Mouse (Mus musculus) ovary, postnatal 14 days (tissue): ENCODE data around the gene Emid1.
"Not testable (repeated sequence)": the region's sequence is repeated elsewhere in the genome, so short reads cannot be mapped to it uniquely, and the experiment has no call there.

ENCODE experiments used
- DNase-seq: peaks from one replicate; pipeline ENCODE4 v3.0.0; 2022; ENCODE audit warnings: low spot score

Gene Emid1

DNA sequence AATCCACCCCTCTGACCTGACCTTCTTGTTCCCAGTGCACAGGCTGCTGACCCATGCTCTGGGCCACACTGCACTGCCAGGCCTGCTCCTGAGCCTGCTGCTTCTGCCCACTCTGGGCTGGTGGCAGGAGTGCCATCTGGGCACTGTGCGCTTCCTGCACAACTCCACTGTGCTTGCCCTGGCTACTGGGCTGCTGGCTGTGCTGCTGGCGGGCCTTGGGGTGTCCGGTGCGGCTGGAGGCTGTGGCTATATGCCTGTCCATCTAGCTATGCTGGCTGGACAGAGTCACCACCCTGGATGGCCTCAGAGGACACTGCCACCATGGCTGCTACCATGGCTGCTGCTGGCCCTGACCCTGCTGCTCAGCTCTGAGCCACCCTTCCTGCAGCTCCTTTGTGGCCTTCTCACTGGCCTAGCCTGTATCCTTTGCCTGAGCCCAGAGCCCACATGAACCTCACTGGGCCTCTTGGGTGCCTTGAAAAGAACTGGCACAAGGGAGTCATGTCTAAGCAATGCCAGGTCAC is 48.0 kb downstream of the Emid1 start:
- no peak for DNase-seq

DNA sequence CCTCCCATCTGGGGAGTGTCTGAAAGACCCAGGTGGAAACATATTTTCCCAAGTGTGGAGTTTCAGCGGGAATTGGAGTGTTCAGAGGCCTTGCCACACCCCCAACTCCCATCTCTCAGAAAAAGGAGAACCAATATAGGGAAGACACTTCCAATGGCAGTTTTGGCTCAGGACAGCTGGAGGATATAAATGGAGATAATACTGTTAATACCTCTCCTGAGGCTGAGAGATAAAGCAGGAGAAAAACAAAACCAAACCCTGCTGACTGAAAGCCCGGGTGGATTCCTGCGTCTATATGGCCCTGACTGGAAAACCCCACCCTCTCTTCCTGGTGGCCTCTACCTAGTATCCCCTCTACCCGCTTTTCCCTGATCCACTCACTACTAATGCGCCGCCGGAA is 49.7 kb downstream of the Emid1 start:
- DNase-seq = no peak

DNA sequence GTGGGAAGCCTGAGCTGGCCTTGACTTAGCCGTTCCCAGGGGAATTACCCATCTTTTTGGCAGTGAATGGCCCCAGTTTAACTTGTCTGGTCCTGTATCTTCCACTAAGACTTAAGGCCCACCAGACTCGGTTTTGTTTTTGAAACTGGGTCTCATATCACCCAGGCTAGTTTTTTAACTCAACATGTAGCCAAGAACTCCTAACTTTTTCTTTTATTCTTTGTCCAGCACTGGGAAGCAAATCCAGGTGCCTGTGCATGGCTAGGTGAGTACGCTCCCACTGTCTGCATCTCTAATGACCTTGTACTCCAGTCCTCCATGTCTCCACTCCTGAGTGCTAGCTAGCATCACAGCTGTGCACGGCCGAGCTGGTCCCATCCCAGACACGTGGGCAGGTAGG is 50.4 kb downstream of the Emid1 start:
- DNase-seq = no peak

DNA sequence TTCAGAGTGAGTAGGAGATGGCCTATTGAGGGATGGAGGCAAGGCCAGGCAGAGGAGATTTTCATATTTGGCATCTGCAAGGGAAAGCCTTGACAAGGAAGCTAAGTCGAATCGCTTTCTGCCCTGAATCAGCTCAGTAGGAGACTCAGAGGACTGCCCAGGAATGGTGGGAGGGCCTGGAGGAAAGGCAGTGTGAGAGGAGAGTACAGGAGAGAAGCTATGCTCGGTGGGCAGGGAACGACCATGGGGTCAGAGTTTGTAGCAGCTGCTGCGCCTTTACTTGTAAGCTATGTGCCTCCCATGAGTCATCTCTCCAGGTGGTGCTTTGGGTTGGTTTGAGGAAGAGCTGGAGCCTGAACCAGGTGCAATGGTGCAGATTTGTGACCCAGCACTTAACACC is 51.3 kb downstream of the Emid1 start:
- no peak for DNase-seq

DNA sequence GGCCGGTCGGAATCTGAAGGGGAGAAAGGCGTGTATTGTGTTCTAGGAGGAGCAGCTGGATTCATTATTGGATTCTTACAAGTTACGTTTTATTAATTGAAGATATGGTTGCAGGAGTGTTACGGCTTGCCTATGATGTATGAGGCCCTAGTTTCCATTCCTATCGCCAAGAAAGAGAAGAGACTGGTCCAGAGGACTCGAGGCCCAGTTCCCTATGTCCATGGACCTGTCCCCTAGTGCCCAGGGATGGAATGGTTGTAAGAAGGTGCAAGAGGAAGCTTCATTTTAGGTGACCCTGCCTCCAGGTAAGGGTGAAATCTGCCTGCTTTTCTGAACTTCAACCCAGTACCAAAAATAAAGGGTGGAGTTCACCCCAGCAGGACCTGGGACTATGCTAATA is 51.8 kb downstream of the Emid1 start:
- DNase-seq = no peak

DNA sequence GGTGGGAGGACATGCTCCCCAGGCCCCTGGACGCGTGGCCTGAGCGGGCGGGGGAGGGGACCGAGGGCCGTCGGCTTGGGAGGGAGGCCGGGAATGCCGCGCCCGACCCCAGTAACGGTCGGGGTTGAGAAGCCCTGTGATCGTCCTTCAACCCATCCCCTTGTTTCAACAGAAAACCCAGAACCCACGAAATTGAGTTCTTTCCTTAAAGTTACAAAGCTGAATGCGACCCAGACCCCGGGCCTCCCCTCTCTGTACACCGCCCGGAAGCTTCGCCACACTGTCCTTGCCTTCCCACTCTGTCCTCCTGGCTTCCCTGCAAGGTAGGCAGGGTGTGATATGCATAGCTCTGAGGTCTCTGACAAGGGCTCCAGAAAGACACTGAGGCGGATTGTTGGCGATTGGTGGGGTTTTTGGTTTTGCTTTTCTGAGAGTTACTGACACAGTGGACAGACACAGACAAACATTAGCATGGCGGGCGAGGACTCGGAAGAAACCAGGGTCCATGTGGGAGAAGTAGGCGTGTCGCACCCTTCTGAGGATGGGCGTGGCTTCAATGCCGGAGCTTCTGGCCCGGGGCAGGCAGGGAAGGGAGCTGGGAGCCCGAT is 52.4 kb downstream of the Emid1 start:
- DNase-seq = peak; percentile 76

DNA sequence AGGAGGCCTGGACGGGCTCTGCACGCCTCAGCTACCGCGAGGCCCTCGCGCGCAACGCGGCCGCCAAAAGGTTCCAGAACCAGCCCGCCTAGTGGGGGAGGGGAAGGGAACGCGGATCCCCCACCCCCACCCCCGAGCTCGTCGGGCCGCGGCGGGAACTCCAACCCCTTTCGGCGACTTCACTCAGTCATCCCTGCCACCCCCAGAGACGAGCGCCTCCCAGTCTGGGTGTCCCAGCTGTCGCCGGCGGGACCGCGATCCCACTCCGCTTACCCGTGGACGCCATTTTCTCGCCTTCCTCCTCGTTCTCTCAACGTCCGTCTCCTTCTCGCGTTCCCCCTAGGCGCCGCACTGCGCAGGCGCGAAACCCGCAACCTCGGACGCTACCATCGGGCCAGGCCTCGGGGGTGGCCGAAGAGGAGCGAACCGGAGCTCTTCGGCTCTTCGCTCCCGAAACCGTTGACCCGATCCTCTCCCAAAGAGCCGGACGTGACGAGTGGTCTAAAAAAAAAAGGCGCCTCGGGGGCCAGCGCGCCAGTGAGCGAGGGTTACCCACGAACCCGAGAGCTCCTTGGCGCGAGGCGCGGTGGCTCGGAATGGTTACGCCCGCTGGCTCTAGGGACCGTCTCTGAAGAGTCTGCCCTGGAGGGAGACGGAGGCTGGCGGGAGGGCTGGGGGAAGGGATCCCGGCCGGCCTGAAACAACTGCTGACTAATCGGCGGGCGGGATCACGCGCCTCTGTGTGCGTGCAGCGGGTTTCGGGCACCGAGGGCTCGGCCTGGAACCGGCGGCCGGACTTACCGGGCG is 53.1 kb downstream of the Emid1 start, which contains the start of the genes Rhbdd3 and Ewsr1:
Rhbdd3 (plus strand) TSS at position 191 of the 807 bp plus-strand sequence.
Ewsr1 (minus strand) TSS at position 531 of the 807 bp plus-strand sequence.
- peak; percentile 99 for DNase-seq

DNA sequence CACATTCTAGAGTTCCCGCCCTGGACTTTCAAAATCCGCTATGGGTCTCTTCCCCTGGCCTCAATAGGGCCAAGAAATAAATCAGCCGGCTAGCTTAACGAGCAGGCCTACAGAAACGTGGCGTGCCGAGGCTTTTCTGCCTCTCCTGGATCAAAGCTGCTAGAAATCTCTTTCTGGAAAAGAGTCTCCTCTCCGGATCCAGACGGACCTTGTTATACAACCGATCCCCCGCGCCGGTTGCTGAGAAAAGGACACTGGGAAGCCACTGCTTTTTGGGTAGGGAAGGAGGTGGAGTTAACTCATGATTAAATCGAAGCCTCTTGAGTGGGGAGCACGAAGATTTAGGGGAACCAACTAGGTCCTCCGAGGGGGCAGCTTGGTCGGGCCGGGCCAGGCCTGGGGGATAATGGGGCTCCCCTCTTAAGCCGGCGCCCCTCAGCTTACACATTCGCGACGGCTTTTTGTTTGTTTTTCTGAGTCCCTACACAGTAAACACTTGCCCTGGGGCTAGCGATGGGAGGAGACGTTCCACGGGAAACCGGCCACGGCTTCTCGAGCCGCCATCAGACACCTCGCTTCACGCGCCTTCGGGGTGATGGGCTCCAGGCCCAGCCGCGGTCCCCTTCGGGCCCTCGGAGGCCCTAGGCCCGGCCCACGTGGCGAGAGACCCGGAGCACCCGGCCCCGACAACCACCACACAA is 53.9 kb downstream of the Emid1 start:
- DNase-seq = peak; percentile 37

DNA sequence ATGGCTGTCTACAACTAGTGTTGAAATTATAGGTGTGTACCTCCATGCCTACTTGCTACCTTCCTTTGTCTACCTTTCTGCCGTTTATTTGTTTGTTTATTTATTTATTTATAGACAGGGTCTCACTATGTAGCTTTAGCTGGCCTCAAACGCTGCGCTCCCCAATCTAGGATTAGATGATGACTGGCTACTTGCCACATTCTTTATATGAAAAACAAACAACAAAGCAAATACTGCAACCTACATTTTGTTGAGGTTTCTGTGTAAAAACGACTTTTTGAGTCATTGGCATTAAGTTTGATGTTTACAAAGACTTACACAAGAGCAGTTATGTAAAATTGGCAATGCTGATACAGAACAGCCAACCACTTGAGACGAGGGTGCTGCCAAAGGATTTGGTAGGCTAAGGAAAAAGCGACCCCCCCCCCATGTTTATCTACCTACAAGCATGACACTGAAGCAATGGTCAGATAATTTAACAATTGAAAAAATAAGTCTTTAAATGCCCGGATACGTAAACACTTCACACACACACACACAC is 55.5 kb downstream of the Emid1 start:
- no peak for DNase-seq

DNA sequence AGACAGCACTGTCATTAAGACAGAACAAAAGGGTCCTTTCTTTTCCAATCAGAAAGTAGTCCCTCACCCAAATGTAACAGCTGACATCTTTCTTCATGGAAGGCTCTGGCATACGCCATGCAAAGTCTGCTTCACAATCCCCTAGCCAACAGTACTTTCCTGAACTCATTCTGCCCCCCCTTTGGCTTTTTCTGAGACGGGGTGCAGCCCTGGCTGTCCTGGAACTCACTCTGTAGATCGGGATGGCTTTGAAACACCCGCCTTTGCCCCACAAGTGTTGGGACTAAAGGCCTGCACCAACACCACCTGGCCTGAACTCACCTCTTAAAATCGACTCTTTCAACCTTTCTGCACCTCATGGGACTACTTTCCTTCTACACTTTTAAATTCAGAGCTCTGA is 56.2 kb downstream of the Emid1 start:
- DNase-seq = no peak

DNA sequence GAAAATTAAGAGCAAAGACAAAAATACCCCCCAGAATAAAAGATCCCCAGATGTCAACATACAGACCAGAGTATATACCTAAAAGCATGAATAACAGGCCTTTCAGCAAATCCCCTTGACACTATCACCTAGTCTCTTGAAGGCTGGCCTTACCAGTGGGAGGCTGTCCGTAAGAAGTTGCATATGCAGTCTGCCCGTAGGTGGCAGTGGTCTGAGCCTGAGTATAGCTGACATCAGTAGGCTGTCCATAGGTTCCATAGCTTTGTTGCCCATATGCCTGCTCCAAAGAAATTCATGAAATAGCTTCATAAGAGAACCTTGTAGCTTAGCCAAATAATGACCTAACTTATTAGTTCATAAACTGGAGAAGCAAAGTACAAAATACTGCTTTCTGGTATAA is 60.4 kb downstream of the Emid1 start:
- DNase-seq = no peak

DNA sequence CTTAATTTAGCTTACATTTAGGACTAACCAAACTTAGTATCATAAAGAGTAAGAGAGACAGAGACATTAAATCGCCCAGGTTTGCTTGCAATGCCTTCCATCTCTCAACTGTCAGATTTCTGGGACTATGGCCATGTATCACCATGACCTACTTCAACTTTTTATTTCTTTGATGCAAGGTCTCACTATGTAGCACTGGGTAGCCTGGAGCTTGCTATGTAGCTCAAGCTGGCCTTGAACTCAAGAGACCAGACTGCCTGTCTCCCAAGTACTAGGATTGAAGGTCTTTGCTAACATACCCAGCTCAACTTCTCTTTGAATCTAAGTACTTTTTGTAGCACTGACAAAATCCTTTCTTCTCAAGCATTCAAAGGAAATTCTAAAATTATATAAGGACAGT is 62.9 kb downstream of the Emid1 start:
- DNase-seq = no peak

DNA sequence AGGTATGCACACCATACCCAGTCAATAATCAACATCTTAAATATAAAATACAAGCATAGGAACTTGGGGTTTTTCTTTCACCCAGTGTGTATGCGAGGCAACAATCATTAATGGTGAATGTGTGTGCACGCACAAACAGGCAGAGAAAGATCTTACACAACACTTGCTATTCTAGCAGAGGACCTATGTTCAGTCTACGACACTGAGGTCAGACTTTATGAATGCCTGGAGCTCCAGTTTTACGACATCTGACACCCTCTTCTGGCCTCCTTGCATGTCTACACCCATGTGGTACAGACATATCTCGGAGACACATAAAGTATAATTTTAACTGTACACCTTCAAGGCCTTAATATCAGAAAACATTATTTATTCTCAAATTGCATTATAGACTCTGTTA is 75.2 kb downstream of the Emid1 start:
- DNase-seq = not testable (repeated sequence)

DNA sequence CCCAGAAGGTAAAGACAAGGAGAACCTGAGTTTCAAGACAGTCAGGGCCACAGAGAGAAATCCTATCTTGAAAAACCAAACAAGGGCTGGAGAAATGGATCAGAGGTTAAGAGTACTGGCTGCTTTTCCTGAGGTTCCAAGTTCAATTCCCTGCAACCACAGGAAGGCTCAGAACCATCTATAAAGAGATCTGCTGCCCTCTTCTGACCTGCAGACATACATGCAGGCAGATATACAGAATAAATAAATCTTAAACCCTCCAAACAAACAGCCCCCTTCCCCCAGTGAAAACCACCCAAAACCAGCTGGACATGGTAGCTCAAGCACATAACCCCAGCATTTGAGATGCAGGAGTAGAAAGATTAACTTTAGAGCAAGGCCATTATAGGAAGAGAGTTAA is 76.3 kb downstream of the Emid1 start:
- DNase-seq = no peak

DNA sequence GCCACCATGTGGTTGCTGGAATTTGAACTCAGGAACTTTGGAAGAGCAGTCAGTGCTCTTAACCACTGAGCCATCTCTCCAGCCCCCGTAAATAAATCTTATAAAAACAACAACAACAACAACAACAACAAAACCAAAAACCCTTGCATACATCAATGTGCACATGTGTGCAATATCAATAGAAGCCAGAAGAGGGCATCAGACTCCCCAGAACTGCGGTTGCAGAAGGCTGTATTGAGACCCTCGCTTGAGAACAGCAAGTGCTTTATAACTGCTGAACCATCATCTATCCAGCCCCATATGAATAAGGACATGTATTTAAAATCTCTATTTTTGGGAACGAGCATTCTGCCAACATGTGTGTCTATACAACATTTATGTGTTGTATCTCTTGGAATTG is 77.2 kb downstream of the Emid1 start:
- no peak for DNase-seq

DNA sequence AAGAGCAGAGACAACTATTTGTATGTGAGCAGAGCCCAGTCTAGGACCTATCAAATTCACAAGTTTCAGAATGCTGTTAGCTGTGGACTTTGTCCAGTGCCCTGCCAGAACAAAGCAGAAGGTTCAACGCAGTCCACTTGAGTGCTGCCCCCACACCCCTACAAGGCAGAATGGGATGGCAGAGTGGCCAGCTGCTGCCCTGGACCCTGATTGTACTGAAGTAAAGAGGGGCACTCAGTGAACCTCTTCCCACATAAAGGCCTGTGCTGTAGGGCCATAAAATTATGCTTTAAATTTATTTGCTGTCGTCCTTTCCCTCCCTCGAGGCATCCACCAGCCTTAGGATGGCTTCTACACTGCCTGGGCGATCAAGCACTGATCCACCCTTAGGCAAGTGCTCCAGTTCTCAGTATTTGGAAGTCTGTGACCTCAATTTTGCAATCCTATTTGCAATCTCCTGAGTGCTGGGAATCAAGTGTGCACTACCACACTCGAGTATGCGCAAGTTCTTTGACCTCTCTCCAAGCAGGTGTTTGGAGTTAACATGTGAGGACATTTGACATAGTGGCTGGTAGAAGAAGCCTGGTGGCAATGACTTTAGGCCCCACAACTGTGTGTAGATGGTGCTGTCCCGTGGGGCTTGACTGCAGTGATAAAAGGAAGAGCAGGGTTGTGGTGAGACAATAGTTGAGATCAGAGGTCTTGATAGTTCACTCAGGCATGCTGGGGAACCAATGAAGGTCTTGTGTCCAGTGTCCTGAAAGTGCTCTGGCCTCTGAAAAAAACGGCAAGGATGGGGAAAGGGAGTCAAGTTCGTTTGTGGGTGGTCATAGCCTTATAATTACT is 83.7 kb downstream of the Emid1 start:
- DNase-seq = no peak

DNA sequence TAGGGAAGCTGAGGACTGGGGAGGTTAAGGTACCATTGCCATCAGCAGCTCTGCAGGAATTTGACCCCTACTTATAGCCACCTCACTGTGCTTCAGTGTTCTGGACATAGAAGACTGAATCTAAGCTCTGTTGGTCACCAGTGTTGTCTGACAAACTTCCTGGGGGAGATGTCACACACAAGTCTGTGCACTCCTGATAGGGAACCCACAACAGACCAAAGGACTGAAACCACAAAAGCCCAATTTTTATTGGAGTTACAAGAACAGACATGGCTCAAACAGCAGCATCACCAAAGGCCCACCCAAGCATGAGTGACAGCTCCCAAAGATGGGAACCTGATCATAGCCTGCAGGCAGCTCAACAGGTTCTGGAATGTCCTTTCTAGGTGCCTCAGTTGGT is 85.0 kb downstream of the Emid1 start:
- DNase-seq = no peak

DNA sequence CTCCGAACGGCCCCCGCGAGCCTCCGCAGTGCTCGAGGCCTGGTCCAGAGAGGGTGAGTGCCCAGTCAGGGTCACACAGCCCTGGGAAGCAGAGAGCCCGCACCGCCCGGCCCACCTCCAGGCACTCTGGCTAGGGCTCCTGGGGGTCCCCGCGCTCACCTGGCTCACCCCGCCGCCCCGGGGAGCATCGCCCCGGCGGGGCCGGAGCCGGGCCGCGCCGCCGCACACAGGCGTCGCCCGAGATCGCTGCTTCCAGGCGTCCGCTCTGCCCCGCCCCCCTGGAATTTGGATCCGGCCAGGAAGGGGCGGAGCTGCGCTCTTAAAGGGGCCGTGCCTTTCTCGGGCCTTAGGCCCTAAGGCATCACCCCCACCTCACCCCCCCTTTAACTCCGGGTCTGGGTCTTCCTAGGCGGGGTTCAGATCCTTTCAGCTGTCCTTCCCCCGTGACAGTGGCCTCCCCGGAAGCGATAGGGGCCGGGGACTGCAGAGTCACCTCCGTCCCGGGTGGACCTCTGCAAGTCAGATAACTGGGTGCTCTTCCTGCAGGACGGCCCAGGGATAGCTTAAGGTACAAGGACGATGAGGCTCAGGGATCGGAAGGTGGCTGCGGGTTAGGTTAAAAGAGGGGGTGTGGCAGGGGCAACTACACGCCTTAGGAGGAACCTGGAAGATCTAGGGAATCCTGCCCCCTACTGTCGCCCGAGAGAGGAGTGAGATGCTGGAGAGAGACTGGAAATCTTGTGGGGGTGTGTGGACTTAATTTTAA is 86.8 kb downstream of the Emid1 start, which contains the start of gene Gas2l1:
Gas2l1 (minus strand) TSS at position 272 of the 766 bp plus-strand sequence.
- DNase-seq = peak; percentile 83

DNA sequence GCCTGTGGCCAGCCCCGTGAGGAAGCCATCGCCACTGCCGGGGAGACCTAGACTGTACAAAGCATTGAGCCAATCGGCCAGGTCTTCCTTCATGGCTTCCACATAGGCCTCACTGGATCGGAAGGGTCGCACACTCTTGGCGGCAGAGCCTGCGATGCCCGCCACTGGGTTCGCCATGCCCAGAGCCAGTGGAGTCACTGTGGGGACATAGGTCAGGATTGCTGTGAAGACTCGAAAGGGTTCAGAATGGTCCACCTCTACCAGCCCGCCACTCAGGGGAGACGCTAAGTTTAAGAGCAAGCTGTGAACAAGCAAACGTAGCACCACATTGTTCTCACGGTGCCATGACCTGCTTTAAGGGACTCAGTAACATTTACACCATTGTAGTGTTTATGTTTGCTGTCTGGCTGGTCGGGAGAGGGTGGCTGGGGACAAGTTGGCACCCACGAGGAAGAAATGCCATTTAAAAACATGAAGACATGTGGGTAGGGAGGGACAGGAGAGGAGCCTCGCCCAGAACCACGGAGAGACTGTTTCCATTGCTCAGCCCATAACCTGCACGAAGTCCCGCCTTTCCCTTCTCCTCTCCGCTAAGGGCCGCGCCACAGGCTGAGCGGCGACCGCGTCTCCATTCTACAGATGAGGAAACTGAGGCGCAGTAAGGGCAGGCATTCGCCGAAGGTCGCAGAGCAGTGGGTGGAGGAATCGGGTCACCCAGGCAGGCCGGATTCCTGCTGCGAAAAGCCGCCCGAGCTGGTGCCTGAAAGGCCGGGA is 87.6 kb downstream of the Emid1 start:
- no peak for DNase-seq
